Mouse (Mus musculus): Measurements from ENCODE around the gene Oog4.
"Not testable (repeated sequence)": the region's sequence is repeated elsewhere in the genome, so short reads cannot be mapped to it uniquely, and the experiment has no call there.

Oog4 gene

GRCm38 (mm10) chr4:143450224-143450623 lies at the start of gene Oog4:
TSS of gene Oog4 (minus strand) at chr4:143450324.
- DNase-seq (ENCODE audit: low read depth), result no peak

- DNase-seq (ENCODE audit: low read depth), result not testable (repeated sequence)
These were observed 23.4 kb downstream of the Oog4 start for GRCm38 (mm10) chr4:143426770-143427169.

- no peak for DNase-seq (ENCODE audit: low read depth)
These were observed 36.0 kb downstream of the Oog4 start for GRCm38 (mm10) chr4:143414121-143414520.

- DNase-seq (ENCODE audit: low read depth), result peak; percentile 12
These were observed 36.5 kb downstream of the Oog4 start for GRCm38 (mm10) chr4:143413621-143414020.

GRCm38 (mm10) chr4:143412219-143413092 lies 37.7 kb downstream of the Oog4 start, which contains the start of gene Pramef8:
TSS of gene Pramef8 (plus strand) at chr4:143412426.
- DNase-seq (ENCODE audit: low read depth), result peak; percentile 97

- no peak for DNase-seq (ENCODE audit: low read depth)
These were observed 38.4 kb downstream of the Oog4 start for GRCm38 (mm10) chr4:143411566-143412218.

- no peak for DNase-seq (ENCODE audit: low read depth)
These were observed 55.9 kb downstream of the Oog4 start, which contains the start of gene Pramel1 for GRCm38 (mm10) chr4:143394181-143394580. TSS of gene Pramel1 (plus strand) at chr4:143394428.

GRCm38 (mm10) chr4:143388955-143389702 lies 61.0 kb downstream of the Oog4 start:
- no peak for DNase-seq (ENCODE audit: low read depth)
